Mouse (Mus musculus) brain, embryonic 14.5 days (tissue): ENCODE measurements around the gene Nbdy.

Experiments
- CTCF ChIP-seq: fragments of 200-500 bp; IDR thresholded peaks from 2 replicates; pipeline ENCODE4 v1.5.1; 2012; ENCODE audit warnings: inconsistent platforms, mild to moderate bottlenecking, moderate library complexity, borderline replicate concordance; ENCODE audit not compliant: insufficient read depth, insufficient read length; ENCODE audit errors: extremely low read depth
- POLR2A ChIP-seq: fragments of 200-500 bp; IDR thresholded peaks from 2 replicates; pipeline ENCODE4 v1.6.1; 2012; ENCODE audit warnings: mild to moderate bottlenecking, inconsistent platforms, borderline replicate concordance; ENCODE audit not compliant: poor library complexity, insufficient read depth, insufficient read length, severe bottlenecking; ENCODE audit errors: extremely low read depth

- no peak for TF ChIP-seq POLR2A
- TF ChIP-seq CTCF = no peak
These were observed 22.9 kb upstream of the Nbdy start for GRCm38 (mm10) chrX:153700463-153700862.
